ENCODE assay signal across 8 mouse cellular contexts in the genomic region with DNA sequence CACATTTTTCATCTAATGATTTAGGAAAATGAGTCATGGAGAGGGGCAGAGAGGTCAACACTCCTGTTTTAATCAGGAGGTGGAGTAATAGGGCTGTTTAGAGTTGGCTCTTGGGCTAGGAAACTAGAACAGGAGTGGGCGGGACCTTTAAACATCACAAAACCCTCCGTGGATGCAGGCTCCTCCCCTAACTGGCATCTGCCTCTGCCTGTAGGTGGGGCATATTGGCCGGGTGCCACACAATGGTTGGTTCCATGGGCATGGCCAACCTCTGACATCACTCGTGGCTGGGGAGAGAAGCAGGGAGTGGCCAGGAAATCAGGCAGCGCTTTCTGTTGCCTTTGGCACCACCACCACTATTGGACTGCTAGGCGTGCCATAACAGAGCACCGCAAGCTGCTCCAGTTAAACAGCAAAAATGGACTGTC.
DNase-seq lines count a peak whose midpoint lies in the region; ATAC-seq and TF ChIP-seq lines count a peak whose summit lies in the region.

No protein-coding gene starts in this region.

- H3K4me1 ChIP-seq in liver, adult 2 months (ENCODE audit: control insufficient read depth, insufficient read depth, low read length), result peaks cover 8% of the 10 kb centered on the region
- no peaks in the 10 kb centered on the region for H3K4me1 ChIP-seq in liver, embryonic 12.5 days
- H3K4me1 ChIP-seq in hindbrain, embryonic 16.5 days (ENCODE audit: control insufficient read depth, insufficient read depth, low read depth, low read length), result no peaks in the 10 kb centered on the region

- peak; percentile 39 to 45 for DNase-seq in cerebellum, adult 18-20 months
- DNase-seq in cerebellum, adult 9-10 months, result no peak
- peak; percentile 95 for DNase-seq in liver, adult 2 months (ENCODE audit: extremely low read depth, low read depth, low spot score)
- DNase-seq in gastrocnemius, postnatal 36 days, result peak; percentile 46 to 63
- peak; percentile 51 to 57 for DNase-seq in layer of hippocampus, adult 2 months (ENCODE audit: low spot score in 2 of 2)
- DNase-seq in spleen, postnatal 36 days (ENCODE audit: low spot score in 2 of 2), result peak; percentile 38 to 49

- 0 out of 2 replicates have a peak, but pooled peaks have one; percentile 11 for TF ChIP-seq CTCF in liver, adult 2 months (IDR thresholded peaks at IDR 0.05; ENCODE audit: low read depth, low read length)
- TF ChIP-seq CTCF in layer of hippocampus, adult 2 months (conservative IDR thresholded peaks at IDR 0.05), result no peak

- peaks cover 4% of the 10 kb centered on the region; the same call in 1 of the 2 replicates for H3K79me2 ChIP-seq in liver, adult 2 months (ENCODE audit: control insufficient read depth, insufficient read depth, low read length)

- WGBS in liver, adult 2 months, result 24% methylated on average over 7 of the region's 7 CpGs
- WGBS in liver, embryonic 12.5 days (ENCODE audit: insufficient replicate concordance), result 70% methylated on average over 7 of the region's 7 CpGs
- WGBS in hindbrain, embryonic 16.5 days, result 75% methylated on average over 7 of the region's 7 CpGs

- no peak overlapping the region for H3K9ac ChIP-seq in liver, adult 2 months (ENCODE audit: low read depth, low read length)
- H3K9ac ChIP-seq in liver, embryonic 12.5 days, result no peak overlapping the region
- no peak overlapping the region for H3K9ac ChIP-seq in hindbrain, embryonic 16.5 days (ENCODE audit: low read depth, low read length)

- no peak overlapping the region for H3K4me3 ChIP-seq in liver, adult 2 months (ENCODE audit: insufficient read depth, low read depth, low read length)
- H3K4me3 ChIP-seq in liver, embryonic 12.5 days, result no peak overlapping the region
- H3K4me3 ChIP-seq in layer of hippocampus, adult 2 months, result no peak overlapping the region
- no peak overlapping the region for H3K4me3 ChIP-seq in hindbrain, embryonic 16.5 days (ENCODE audit: low read length)

- no peak for ATAC-seq in liver, embryonic 12.5 days
- no peak for ATAC-seq in hindbrain, embryonic 16.5 days

- H3K9me3 ChIP-seq in liver, embryonic 12.5 days (replicated peaks), result no peaks in the 10 kb centered on the region
- H3K9me3 ChIP-seq in hindbrain, embryonic 16.5 days (ENCODE audit: control insufficient read depth, low read length), result no peaks in the 10 kb centered on the region

- no peaks in the 10 kb centered on the region for H3K27me3 ChIP-seq in liver, adult 2 months (ENCODE audit: control insufficient read depth, insufficient read depth, low read length)
- H3K27me3 ChIP-seq in liver, embryonic 12.5 days (replicated peaks), result no peaks in the 10 kb centered on the region
- no peaks in the 10 kb centered on the region for H3K27me3 ChIP-seq in hindbrain, embryonic 16.5 days (replicated peaks; ENCODE audit: control insufficient read depth, insufficient read depth, low read length)

- peaks cover 6% of the 10 kb centered on the region; the same call in 1 of the 2 replicates for H3K36me3 ChIP-seq in liver, adult 2 months (ENCODE audit: control insufficient read depth, insufficient read depth, low read length)
- peaks cover 36% of the 10 kb centered on the region for H3K36me3 ChIP-seq in liver, embryonic 12.5 days
- H3K36me3 ChIP-seq in hindbrain, embryonic 16.5 days (ENCODE audit: control insufficient read depth, insufficient read depth, low read length), result peaks cover 20% of the 10 kb centered on the region; the same call in 1 of the 2 replicates

- no peak overlapping the region for H3K27ac ChIP-seq in liver, adult 2 months (replicated peaks; ENCODE audit: insufficient read depth, low read depth, low read length)
- H3K27ac ChIP-seq in liver, embryonic 12.5 days, result no peak overlapping the region
- 0 out of 2 replicates have a peak overlapping the region, but pooled peaks have one; percentile 18 for H3K27ac ChIP-seq in layer of hippocampus, adult 2 months
- no peak overlapping the region for H3K27ac ChIP-seq in hindbrain, embryonic 16.5 days (ENCODE audit: low read depth, low read length)

- no peak overlapping the region for H3K4me2 ChIP-seq in liver, embryonic 12.5 days
- no peak overlapping the region for H3K4me2 ChIP-seq in hindbrain, embryonic 16.5 days (ENCODE audit: low read length)

- intact Hi-C loops in gastrocnemius, postnatal 36 days (cut with DNase I), result no loop called here

- no peak for TF ChIP-seq POLR2A in liver, adult 2 months (IDR thresholded peaks at IDR 0.05; ENCODE audit: extremely low read depth, insufficient read depth, low read length)
